Mouse (Mus musculus) gastrocnemius, postnatal 36 days (tissue): ENCODE results near the gene Itih5. TPM values are rescaled to one million over a fixed set of nuclear protein-coding genes. Genes with fewer than 3 reads are reported as not detected.

Experiments used
- DNase-seq, 2 experiments: peaks; one replicate each; pipeline ENCODE4 v3.0.0; 2022
- intact Hi-C: fragments of 180-260 bp; cut with DNase I; formaldehyde crosslinking; loops from one replicate; pipeline ENCODE4 v1.15.1; 2025
- total RNA-seq, 2 experiments: library from RNA; stranded (reverse); gene quantifications; 2 replicates each; pipeline ENCODE4 v1.2.3; 2021

Gene Itih5
- total RNA-seq, 2 experiments from 2014 or later = 13.0 to 14.2 TPM

- intact Hi-C loops = no loop called here
- DNase-seq = no peak
Observed at GRCm38 (mm10) chr2:10162011-10162410, 8.6 kb downstream of the Itih5 start.

GRCm38 (mm10) chr2:10166635-10167034 is 13.3 kb downstream of the Itih5 start:
- DNase-seq = no peak
- intact Hi-C loops = no loop called here

GRCm38 (mm10) chr2:10167283-10167682 is 13.9 kb downstream of the Itih5 start:
- DNase-seq = no peak
- intact Hi-C loops = no loop called here

- intact Hi-C loops = no loop called here
- DNase-seq = no peak
Observed at GRCm38 (mm10) chr2:10168016-10168415, 14.6 kb downstream of the Itih5 start.

GRCm38 (mm10) chr2:10169991-10170390 is 16.6 kb downstream of the Itih5 start:
- intact Hi-C loops = no loop called here
- DNase-seq = peak in 1 of 2 experiments; percentile 38

- no peak for DNase-seq
- intact Hi-C loops = no loop called here
Observed at GRCm38 (mm10) chr2:10193553-10193952, 40.2 kb downstream of the Itih5 start.

GRCm38 (mm10) chr2:10195162-10195561 is 41.8 kb downstream of the Itih5 start:
- intact Hi-C loops = no loop called here
- DNase-seq = no peak

GRCm38 (mm10) chr2:10199326-10199725 is 46.0 kb downstream of the Itih5 start:
- DNase-seq = no peak

GRCm38 (mm10) chr2:10200736-10201285 is 47.4 kb downstream of the Itih5 start:
- DNase-seq = no peak
- intact Hi-C loops = no loop called here

More at GRCm38 (mm10) chr2:10199326-10199725, 46.0 kb downstream of the Itih5 start:
- intact Hi-C loops = no loop called here

- intact Hi-C loops = no loop called here
- DNase-seq = no peak
Observed at GRCm38 (mm10) chr2:10204301-10204700, 50.9 kb downstream of the Itih5 start.

- intact Hi-C loops = no loop called here
- DNase-seq = no peak
Observed at GRCm38 (mm10) chr2:10213468-10213867, 60.1 kb downstream of the Itih5 start.

GRCm38 (mm10) chr2:10215876-10216565 is 62.6 kb downstream of the Itih5 start:
- intact Hi-C loops = no loop called here
- no peak for DNase-seq

GRCm38 (mm10) chr2:10216566-10217247 is 63.3 kb downstream of the Itih5 start:
- peak in 1 of 2 experiments; percentile 10 for DNase-seq
- intact Hi-C loops = no loop called here

- intact Hi-C loops = no loop called here
- no peak for DNase-seq
Observed at GRCm38 (mm10) chr2:10221862-10222261, 68.5 kb downstream of the Itih5 start.

- intact Hi-C loops = no loop called here
- no peak for DNase-seq
Observed at GRCm38 (mm10) chr2:10226907-10227306, 73.5 kb downstream of the Itih5 start.

- intact Hi-C loops = no loop called here
- no peak for DNase-seq
Observed at GRCm38 (mm10) chr2:10231971-10232370, 78.6 kb downstream of the Itih5 start.

GRCm38 (mm10) chr2:10236554-10236953 is 83.2 kb downstream of the Itih5 start:
- DNase-seq = no peak
- intact Hi-C loops = no loop called here

- DNase-seq = no peak
- intact Hi-C loops = no loop called here
Observed at GRCm38 (mm10) chr2:10242970-10243369, 89.6 kb downstream of the Itih5 start.

- intact Hi-C loops = no loop called here
- DNase-seq = peak; percentile 55 to 57
Observed at GRCm38 (mm10) chr2:10250441-10250840, 97.1 kb downstream of the Itih5 start.

GRCm38 (mm10) chr2:10250926-10251325 is 97.6 kb downstream of the Itih5 start:
- intact Hi-C loops = no loop called here
- no peak for DNase-seq

GRCm38 (mm10) chr2:10251466-10251865 is 98.1 kb downstream of the Itih5 start:
- no peak for DNase-seq
- intact Hi-C loops = no loop called here

- intact Hi-C loops = no loop called here
- no peak for DNase-seq
Observed at GRCm38 (mm10) chr2:10252016-10252415, 98.6 kb downstream of the Itih5 start.
